Mouse (Mus musculus) cerebellum, adult 2 months (tissue): ENCODE data around the gene Bbs9.

Experiments used
- CTCF ChIP-seq: fragments of 200-500 bp; IDR thresholded peaks from 2 replicates; pipeline ENCODE4 v1.5.1; 2011; ENCODE audit warnings: low read depth, mild to moderate bottlenecking, control low read depth, low read length, moderate library complexity, borderline replicate concordance; ENCODE audit not compliant: insufficient read depth
- POLR2A ChIP-seq: fragments of 200-500 bp; IDR thresholded peaks from 2 replicates; pipeline ENCODE4 v1.6.1; 2011; ENCODE audit warnings: low read length, control low read depth, borderline replicate concordance; ENCODE audit not compliant: insufficient read depth

DNA sequence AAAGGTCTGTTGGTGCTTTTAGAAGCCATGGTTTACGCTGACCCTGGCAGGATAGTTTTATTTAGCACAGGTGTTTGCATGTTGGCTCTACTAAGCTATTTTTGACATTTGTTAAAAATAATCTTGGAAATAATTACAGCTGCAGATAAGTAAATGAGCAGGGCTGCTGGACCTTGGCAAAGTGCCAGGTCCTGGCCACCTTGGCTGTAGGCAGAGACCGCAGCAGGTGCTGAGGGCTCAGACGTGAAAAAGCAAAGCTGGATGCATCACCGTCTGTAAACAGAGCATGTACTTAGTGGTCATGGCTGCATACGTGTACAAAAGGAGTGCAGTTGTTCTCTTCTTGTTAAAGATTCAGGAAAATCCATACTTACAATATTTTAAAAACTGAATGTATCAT, 347.3 kb downstream of the Bbs9 start:
- TF ChIP-seq CTCF (no peak), POLR2A (no peak)
